8 mouse cellular contexts compared by ENCODE assay signal in the genomic region with DNA sequence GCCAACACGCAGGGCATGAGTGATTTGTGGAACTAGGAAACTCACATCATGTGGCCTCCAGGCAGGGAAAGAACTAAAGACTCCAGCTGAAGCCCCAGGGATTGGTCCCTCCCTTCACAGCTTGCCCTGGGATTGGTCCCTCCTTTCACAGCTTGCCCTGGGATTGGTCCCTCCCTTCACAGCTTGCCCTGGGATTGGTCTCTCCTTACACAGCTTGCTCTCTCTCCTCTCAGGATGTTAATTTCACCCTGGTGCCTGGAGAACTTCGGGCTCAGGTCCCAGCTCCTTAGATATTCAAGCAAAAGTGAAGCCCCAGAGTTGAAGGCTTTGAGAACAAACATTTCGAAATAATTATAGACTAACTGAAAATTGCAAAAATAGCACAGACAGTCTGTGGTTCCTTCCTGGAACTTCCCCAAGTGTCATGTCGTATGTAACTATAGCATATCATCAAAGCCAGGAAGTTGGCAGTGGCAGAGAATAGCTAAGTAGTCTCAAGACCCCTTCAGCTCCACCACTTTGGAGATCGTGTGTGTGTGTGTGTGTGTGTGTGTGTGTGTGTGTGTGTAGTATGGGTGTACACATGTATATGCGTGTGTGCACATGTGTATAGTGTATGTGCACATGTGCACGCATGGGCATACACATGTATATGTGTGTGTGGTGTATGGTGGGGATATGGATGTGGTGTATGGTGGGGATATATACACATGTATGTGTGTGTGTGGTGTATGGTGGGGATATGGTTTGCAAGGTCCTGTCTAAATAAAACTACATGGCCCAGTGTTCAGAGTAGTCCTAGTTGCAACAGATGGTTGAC. TPM values are rescaled to one million over a fixed set of nuclear protein-coding genes. Genes with fewer than 3 reads are reported as not detected.
DNase-seq lines count a peak whose midpoint lies in the region; ATAC-seq lines count a peak whose summit lies in the region.

No protein-coding gene starts in this region.

- DNase-seq in adrenal gland, postnatal 25 days: peak; percentile 17
- peak; percentile 64 to 86 for DNase-seq in left cerebral cortex, postnatal 14 days (ENCODE audit: low spot score in 2 of 2)
- DNase-seq in cerebellum, adult 18-20 months: no peak
- DNase-seq in urinary bladder, adult 18-20 months (ENCODE audit: low spot score in 2 of 2): no peak

- no peaks in the 10 kb centered on the region for H3K27me3 ChIP-seq in hindbrain, embryonic 15.5 days
- no peaks in the 10 kb centered on the region for H3K27me3 ChIP-seq in hindbrain, embryonic 12.5 days

- WGBS in hindbrain, embryonic 15.5 days: 69% methylated on average over 7 of the region's 7 CpGs
- 71% methylated on average over 7 of the region's 7 CpGs for whole genome bisulfite sequencing in hindbrain, embryonic 12.5 days

- ATAC-seq in hindbrain, embryonic 15.5 days (ENCODE audit: low FRiP score, low read depth): peak; percentile 59; the same call in 1 of the 2 replicates
- no peak for ATAC-seq in hindbrain, embryonic 12.5 days (ENCODE audit: low FRiP score)
- peak; percentile 89 for ATAC-seq in granulocyte monocyte progenitor cell, adult 5-6 weeks (replicated peaks; ENCODE audit: poor library complexity, severe bottlenecking)
- peak; percentile 93 for ATAC-seq in megakaryocyte progenitor cell, adult 5-6 weeks (replicated peaks; ENCODE audit: poor library complexity)

- H3K27ac ChIP-seq in hindbrain, embryonic 15.5 days (replicated peaks): no peak overlapping the region
- H3K27ac ChIP-seq in hindbrain, embryonic 12.5 days: no peak overlapping the region

- no peak overlapping the region for H3K4me3 ChIP-seq in hindbrain, embryonic 15.5 days
- no peak overlapping the region for H3K4me3 ChIP-seq in hindbrain, embryonic 12.5 days

- no peaks in the 10 kb centered on the region for H3K9me3 ChIP-seq in hindbrain, embryonic 15.5 days
- no peaks in the 10 kb centered on the region for H3K9me3 ChIP-seq in hindbrain, embryonic 12.5 days (replicated peaks)

- no peak overlapping the region for H3K9ac ChIP-seq in hindbrain, embryonic 15.5 days
- no peak overlapping the region for H3K9ac ChIP-seq in hindbrain, embryonic 12.5 days

- H3K36me3 ChIP-seq in hindbrain, embryonic 15.5 days: no peaks in the 10 kb centered on the region
- no peaks in the 10 kb centered on the region for H3K36me3 ChIP-seq in hindbrain, embryonic 12.5 days

- H3K4me2 ChIP-seq in hindbrain, embryonic 15.5 days: no peak overlapping the region
- no peak overlapping the region for H3K4me2 ChIP-seq in hindbrain, embryonic 12.5 days (replicated peaks)

- no peaks in the 10 kb centered on the region for H3K4me1 ChIP-seq in hindbrain, embryonic 15.5 days (replicated peaks)
- H3K4me1 ChIP-seq in hindbrain, embryonic 12.5 days: 0 out of 2 replicates have a peak, but pooled peaks cover 3% of the 10 kb centered on the region

- intact Hi-C loops in left cerebral cortex, postnatal 14 days (cut with DNase I): no loop called here

RNA-seq across cellular contexts. Expression of a gene that starts 17.6 kb away (rescaled TPM):
- 2.1 and 2.4 TPM in 2 replicates for polyA plus RNA-seq in hindbrain, embryonic 15.5 days (2015; fragmentation: Nextera tagmentation; extraction: Ambion mirVana)
- polyA plus RNA-seq in hindbrain, embryonic 12.5 days (2016; fragmentation: Nextera tagmentation; extraction: Ambion mirVana): 1.3 and 2.3 TPM in 2 replicates
- total RNA-seq in adrenal gland, postnatal 25 days (2021): not detected in 2 replicates
- 1.8 and 2.5 TPM in 2 replicates for total RNA-seq in granulocyte monocyte progenitor cell, adult 5-6 weeks (2014; fragmentation: Nextera tagmentation)
- total RNA-seq in granulocyte monocyte progenitor cell, adult 5-6 weeks (2017): 1.2 and 3.7 TPM in 2 replicates
- 1 to 10 TPM; 1.3 to 2.1 TPM for total RNA-seq in left cerebral cortex, postnatal 14 days (2021)
- 1.2 and 1.8 TPM in 2 replicates for total RNA-seq in megakaryocyte progenitor cell, adult 5-6 weeks (2015)
- 3.8 and 7.1 TPM in 2 replicates for total RNA-seq in megakaryocyte progenitor cell, adult 5-6 weeks (2017)

RNA-seq across cellular contexts. Expression of a gene that starts 19.8 kb away (rescaled TPM):
- polyA plus RNA-seq in hindbrain, embryonic 15.5 days (2015; fragmentation: Nextera tagmentation; extraction: Ambion mirVana): 0.79 and 0.95 TPM in 2 replicates
- polyA plus RNA-seq in hindbrain, embryonic 12.5 days (2016; fragmentation: Nextera tagmentation; extraction: Ambion mirVana): 1.9 TPM in 2 replicates
- total RNA-seq in adrenal gland, postnatal 25 days (2021): 3.0 and 4.2 TPM in 2 replicates
- 142 and 175 TPM in 2 replicates for total RNA-seq in granulocyte monocyte progenitor cell, adult 5-6 weeks (2014; fragmentation: Nextera tagmentation)
- 170 and 173 TPM in 2 replicates for total RNA-seq in granulocyte monocyte progenitor cell, adult 5-6 weeks (2017)
- total RNA-seq in left cerebral cortex, postnatal 14 days (2021): under 1 TPM; 0.68 to 0.89 TPM
- total RNA-seq in megakaryocyte progenitor cell, adult 5-6 weeks (2015): 106 and 111 TPM in 2 replicates
- total RNA-seq in megakaryocyte progenitor cell, adult 5-6 weeks (2017): 178 and 215 TPM in 2 replicates

RNA-seq across cellular contexts. Expression of a gene that starts 43.7 kb away (rescaled TPM):
- polyA plus RNA-seq in hindbrain, embryonic 15.5 days (2015; fragmentation: Nextera tagmentation; extraction: Ambion mirVana): 42.2 and 49.9 TPM in 2 replicates
- 36.2 and 39.4 TPM in 2 replicates for polyA plus RNA-seq in hindbrain, embryonic 12.5 days (2016; fragmentation: Nextera tagmentation; extraction: Ambion mirVana)
- total RNA-seq in adrenal gland, postnatal 25 days (2021): 13.2 and 14.1 TPM in 2 replicates
- total RNA-seq in granulocyte monocyte progenitor cell, adult 5-6 weeks (2014; fragmentation: Nextera tagmentation): 14.3 and 17.6 TPM in 2 replicates
- total RNA-seq in granulocyte monocyte progenitor cell, adult 5-6 weeks (2017): 33.2 and 34.4 TPM in 2 replicates
- total RNA-seq in left cerebral cortex, postnatal 14 days (2021): 10 to 100 TPM; 43.9 to 47.2 TPM
- total RNA-seq in megakaryocyte progenitor cell, adult 5-6 weeks (2015): 6.3 and 7.3 TPM in 2 replicates
- 25.2 and 25.9 TPM in 2 replicates for total RNA-seq in megakaryocyte progenitor cell, adult 5-6 weeks (2017)

Comparison
In these comparisons a context has a peak if more than half of its experiments do, and no peak if none do; other contexts are left out.
1. DNase-seq: peak in adrenal gland, postnatal 25 days (single experiment) and left cerebral cortex, postnatal 14 days (2 of 2); none in cerebellum, adult 18-20 months (0 of 2) and urinary bladder, adult 18-20 months (0 of 2).
2. RNA of a gene that starts 19.8 kb away (total RNA-seq): 106 to 215 TPM in megakaryocyte progenitor cell, adult 5-6 weeks and 142 to 175 TPM in granulocyte monocyte progenitor cell, adult 5-6 weeks; 3.0 to 4.2 TPM in adrenal gland, postnatal 25 days and 0.68 to 0.89 TPM in left cerebral cortex, postnatal 14 days; every median in the first group is over 10 times any median in the second.